Mouse (Mus musculus): Measurements from ENCODE around the gene Cst6. TPM values are rescaled to one million over a fixed set of nuclear protein-coding genes. Genes with fewer than 3 reads are reported as not detected.
A peak's percentile ranks its signal among the peaks of the same experiment; 100 is the strongest.

The Cst6 gene
- polyA plus RNA-seq, 1 experiment from 2014 or later, result 1.3 TPM

- H3K4me3 ChIP-seq, result peak overlapping the region; percentile 35
- 4% methylated on average over 34 of the region's 34 CpGs for WGBS
- H3K4me1 ChIP-seq, result 0 out of 2 replicates have a peak, but pooled peaks cover 5% of the 10 kb centered on the region
- no peak overlapping the region for H3K27ac ChIP-seq
- peak; percentile 30; the same call in 1 of the 2 replicates for ATAC-seq (ENCODE audit: insufficient number of reproducible peaks, insufficient read depth, low FRiP score, low TSS enrichment)
- H3K9me3 ChIP-seq, result no peaks in the 10 kb centered on the region
- H3K4me2 ChIP-seq (replicated peaks), result peak overlapping the region; percentile 67
- H3K27me3 ChIP-seq, result peaks cover 17% of the 10 kb centered on the region
- no peaks in the 10 kb centered on the region for H3K36me3 ChIP-seq
- peak overlapping the region; percentile 48 for H3K9ac ChIP-seq
Observed at GRCm38 (mm10) chr19:5348526-5349501, 560 bp downstream of the Cst6 start.

DNA sequence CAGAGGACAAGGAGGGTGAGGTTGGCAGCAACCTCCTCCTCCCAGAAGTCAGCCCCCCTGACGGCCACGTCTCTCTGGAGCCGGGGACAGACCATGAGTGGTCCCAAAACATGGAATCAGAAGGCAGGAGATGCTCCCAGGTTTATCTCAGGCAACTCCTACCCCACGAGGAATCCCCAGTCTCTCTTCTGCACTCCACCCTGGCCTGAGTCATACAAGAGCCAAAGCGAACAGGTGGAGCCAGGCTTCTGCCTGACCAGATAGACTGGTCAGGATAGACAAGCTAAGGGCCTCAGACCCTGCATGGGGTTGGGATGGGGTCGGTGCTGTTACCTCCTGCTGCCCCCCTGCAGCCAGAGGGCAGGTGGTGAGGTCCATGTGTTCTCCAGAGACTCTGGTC is 1.3 kb downstream of the Cst6 start:
- no peak overlapping the region for H3K4me2 ChIP-seq (replicated peaks)
- ATAC-seq (ENCODE audit: insufficient number of reproducible peaks, insufficient read depth, low FRiP score, low TSS enrichment), result no peak
- no peak overlapping the region for H3K9ac ChIP-seq
- H3K27me3 ChIP-seq, result peaks cover 17% of the 10 kb centered on the region
- WGBS, result 76% methylated on average over 6 of the region's 6 CpGs
- no peaks in the 10 kb centered on the region for H3K9me3 ChIP-seq
- H3K27ac ChIP-seq, result no peak overlapping the region
- H3K36me3 ChIP-seq, result no peaks in the 10 kb centered on the region
- no peak overlapping the region for H3K4me3 ChIP-seq
- 0 out of 2 replicates have a peak, but pooled peaks cover 5% of the 10 kb centered on the region for H3K4me1 ChIP-seq

- WGBS, result 61% methylated on average over 6 of the region's 6 CpGs
- Histone ChIP-seq H3K9me3 (no peaks in the 10 kb centered on the region), H3K4me2 (replicated peaks) (no peak overlapping the region), H3K4me1 (0 out of 2 replicates have a peak, but pooled peaks cover 5% of the 10 kb centered on the region), H3K27ac (no peak overlapping the region), H3K4me3 (no peak overlapping the region), H3K9ac (no peak overlapping the region), H3K27me3 (peaks cover 17% of the 10 kb centered on the region), H3K36me3 (no peaks in the 10 kb centered on the region)
- ATAC-seq (ENCODE audit: insufficient number of reproducible peaks, insufficient read depth, low FRiP score, low TSS enrichment), result no peak
Observed at GRCm38 (mm10) chr19:5345297-5346131, 3.9 kb downstream of the Cst6 start.

DNA sequence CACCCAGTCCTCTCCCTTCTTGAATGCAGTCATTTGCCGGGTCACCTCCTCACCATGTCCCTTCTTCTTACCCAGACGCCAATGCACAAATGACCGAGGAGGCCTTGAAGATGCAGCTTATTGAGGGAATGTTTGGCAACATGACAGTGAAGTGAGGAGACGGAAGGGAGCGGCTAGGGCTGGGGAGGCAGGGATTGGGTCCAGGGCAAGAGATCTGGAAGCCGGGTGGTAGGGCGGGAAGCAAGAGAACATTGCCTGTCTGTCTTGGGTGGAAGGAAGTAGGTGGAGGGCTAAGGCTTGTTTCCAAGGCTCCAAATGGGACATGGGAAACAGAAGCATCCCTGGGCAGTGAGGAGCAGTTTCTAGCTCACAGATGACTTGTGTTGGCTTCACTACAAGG is 8.0 kb downstream of the Cst6 start:
- no peak overlapping the region for H3K4me3 ChIP-seq
- no peak overlapping the region for H3K9ac ChIP-seq
- WGBS, result 87% methylated on average over 7 of the region's 7 CpGs

GRCm38 (mm10) chr19:5337975-5338374 is 11.4 kb downstream of the Cst6 start:
- H3K9ac ChIP-seq, result no peak overlapping the region
- ATAC-seq (ENCODE audit: insufficient number of reproducible peaks, insufficient read depth, low FRiP score, low TSS enrichment), result no peak
- no peaks in the 10 kb centered on the region for H3K9me3 ChIP-seq
- H3K27me3 ChIP-seq, result no peaks in the 10 kb centered on the region
- H3K4me2 ChIP-seq (replicated peaks), result no peak overlapping the region
- no peak overlapping the region for H3K27ac ChIP-seq
- H3K4me3 ChIP-seq, result no peak overlapping the region
- WGBS, result 21% methylated on average over 5 of the region's 5 CpGs
- H3K4me1 ChIP-seq, result no peaks in the 10 kb centered on the region
- no peaks in the 10 kb centered on the region for H3K36me3 ChIP-seq

More for the DNA sequence above, 8.0 kb downstream of the Cst6 start:
- H3K9me3 ChIP-seq, result no peaks in the 10 kb centered on the region
- no peaks in the 10 kb centered on the region for H3K36me3 ChIP-seq
- H3K4me2 ChIP-seq (replicated peaks), result no peak overlapping the region
- ATAC-seq (ENCODE audit: insufficient number of reproducible peaks, insufficient read depth, low FRiP score, low TSS enrichment), result no peak
- H3K27me3 ChIP-seq, result no peaks in the 10 kb centered on the region
- H3K27ac ChIP-seq, result no peak overlapping the region
- H3K4me1 ChIP-seq, result no peaks in the 10 kb centered on the region

- Histone ChIP-seq H3K27ac (no peak within 1 kb of the TSS), H3K9ac (no peak within 1 kb of the TSS), H3K4me3 (no peak within 1 kb of the TSS), H3K36me3 (no peaks in the 10 kb centered on the region), H3K4me2 (replicated peaks) (no peak within 1 kb of the TSS), H3K9me3 (no peaks in the 10 kb centered on the region), H3K4me1 (no peaks in the 10 kb centered on the region), H3K27me3 (no peaks in the 10 kb centered on the region)
- 86% methylated on average over 6 of the region's 6 CpGs for WGBS
- no peak for ATAC-seq (ENCODE audit: insufficient number of reproducible peaks, insufficient read depth, low FRiP score, low TSS enrichment)
Observed at GRCm38 (mm10) chr19:5335441-5335840, 13.9 kb downstream of the Cst6 start, which contains the start of gene Catsper1. TSS of gene Catsper1 (plus strand) at chr19:5335741.

GRCm38 (mm10) chr19:5334741-5335140 is 14.6 kb downstream of the Cst6 start:
- ATAC-seq (ENCODE audit: insufficient number of reproducible peaks, insufficient read depth, low FRiP score, low TSS enrichment), result no peak
- H3K36me3 ChIP-seq, result no peaks in the 10 kb centered on the region
- no peak overlapping the region for H3K4me3 ChIP-seq
- no peak overlapping the region for H3K9ac ChIP-seq
- no peak overlapping the region for H3K27ac ChIP-seq
- no peaks in the 10 kb centered on the region for H3K9me3 ChIP-seq
- no peak overlapping the region for H3K4me2 ChIP-seq (replicated peaks)
- no peaks in the 10 kb centered on the region for H3K27me3 ChIP-seq
- no peaks in the 10 kb centered on the region for H3K4me1 ChIP-seq
- 71% methylated on average over 5 of the region's 5 CpGs for WGBS

DNA sequence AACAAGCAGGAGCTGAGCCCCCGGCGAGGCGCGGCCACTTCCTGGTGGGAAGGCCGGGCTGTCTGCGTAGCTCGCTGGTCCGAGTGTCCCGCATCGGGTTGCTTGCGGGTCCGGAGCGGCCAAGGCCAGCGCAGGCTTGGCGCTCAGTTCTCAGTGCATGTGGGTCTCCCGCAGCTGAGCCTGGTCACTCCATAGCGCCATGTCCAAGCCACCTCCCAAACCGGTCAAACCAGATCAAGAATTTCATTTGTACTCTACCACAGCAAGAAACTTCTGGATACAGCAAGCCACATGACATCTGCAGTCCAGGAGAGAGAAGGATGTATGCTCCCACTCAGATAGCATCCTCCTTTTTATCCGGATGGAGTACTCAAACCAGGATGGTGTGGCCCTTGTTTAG is 21.4 kb downstream of the Cst6 start:
- Histone ChIP-seq H3K27ac (no peak overlapping the region), H3K9ac (no peak overlapping the region; the same call in 1 of the 2 replicates), H3K27me3 (no peaks in the 10 kb centered on the region), H3K4me1 (no peaks in the 10 kb centered on the region), H3K9me3 (no peaks in the 10 kb centered on the region), H3K36me3 (no peaks in the 10 kb centered on the region), H3K4me3 (no peak overlapping the region), H3K4me2 (replicated peaks) (no peak overlapping the region)
- no peak for ATAC-seq (ENCODE audit: insufficient number of reproducible peaks, insufficient read depth, low FRiP score, low TSS enrichment)
- 67% methylated on average over 19 of the region's 19 CpGs for WGBS

- Histone ChIP-seq H3K4me1 (no peaks in the 10 kb centered on the region), H3K27me3 (no peaks in the 10 kb centered on the region), H3K27ac (no peak overlapping the region), H3K9me3 (no peaks in the 10 kb centered on the region), H3K9ac (no peak overlapping the region), H3K4me3 (no peak overlapping the region), H3K4me2 (replicated peaks) (no peak overlapping the region), H3K36me3 (no peaks in the 10 kb centered on the region)
- 62% methylated on average over 17 of the region's 17 CpGs for whole genome bisulfite sequencing
- ATAC-seq (ENCODE audit: insufficient number of reproducible peaks, insufficient read depth, low FRiP score, low TSS enrichment), result no peak
Observed at GRCm38 (mm10) chr19:5323801-5324200, 25.6 kb downstream of the Cst6 start.

DNA sequence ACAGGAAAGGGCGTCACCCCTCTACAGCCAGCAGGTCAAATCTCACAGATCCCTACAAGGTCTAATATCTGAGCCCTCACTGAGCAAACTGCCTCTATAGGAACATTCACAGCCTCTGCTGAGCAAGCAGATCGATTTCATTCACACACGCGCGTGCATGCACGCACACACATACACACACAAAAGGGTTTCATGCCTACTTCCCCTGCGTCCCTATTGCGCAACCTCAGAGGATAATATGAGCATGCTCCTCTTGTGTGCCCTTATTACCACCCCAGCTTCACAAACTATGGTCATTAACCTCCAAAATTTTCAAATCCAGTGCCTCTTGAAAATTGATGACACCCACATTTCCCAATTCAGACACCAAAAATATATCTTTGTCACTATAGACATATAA is 36.2 kb downstream of the Cst6 start:
- Histone ChIP-seq H3K4me2 (replicated peaks) (no peak overlapping the region), H3K4me1 (no peaks in the 10 kb centered on the region), H3K36me3 (no peaks in the 10 kb centered on the region), H3K27ac (no peak overlapping the region), H3K27me3 (0 out of 2 replicates have a peak, but pooled peaks cover 3% of the 10 kb centered on the region), H3K9me3 (peaks cover 7% of the 10 kb centered on the region; the same call in 1 of the 2 replicates), H3K4me3 (no peak overlapping the region), H3K9ac (no peak overlapping the region)
- 86% methylated on average over 8 of the region's 8 CpGs for WGBS
- no peak for ATAC-seq (ENCODE audit: insufficient number of reproducible peaks, insufficient read depth, low FRiP score, low TSS enrichment)

DNA sequence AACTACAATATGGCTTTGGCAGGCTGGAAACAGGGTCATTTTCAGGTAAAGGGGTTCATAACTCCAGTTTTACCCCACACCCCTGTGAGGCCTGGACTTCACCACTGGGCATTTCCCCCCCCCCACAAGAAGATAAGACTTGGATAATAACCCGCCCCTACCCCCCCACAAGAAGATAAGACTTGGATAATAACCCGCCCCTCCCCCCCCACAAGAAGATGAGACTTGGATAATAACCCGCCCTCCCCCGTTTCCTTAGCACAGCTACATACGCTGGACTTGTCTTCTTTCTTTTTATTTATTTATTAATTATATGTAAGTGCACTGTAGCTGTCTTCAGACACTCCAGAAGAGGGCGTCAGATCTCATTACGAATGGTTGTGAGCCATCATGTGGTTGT is 40.3 kb downstream of the Cst6 start:
- H3K4me1 ChIP-seq, result no peaks in the 10 kb centered on the region
- peaks cover 16% of the 10 kb centered on the region for H3K36me3 ChIP-seq
- H3K27me3 ChIP-seq, result peaks cover 19% of the 10 kb centered on the region
- H3K4me3 ChIP-seq, result no peak overlapping the region
- no peak overlapping the region for H3K9ac ChIP-seq
- WGBS, result 79% methylated on average over 7 of the region's 7 CpGs
- H3K27ac ChIP-seq, result no peak overlapping the region
- H3K9me3 ChIP-seq, result no peaks in the 10 kb centered on the region
- no peak overlapping the region for H3K4me2 ChIP-seq (replicated peaks)
- ATAC-seq (ENCODE audit: insufficient number of reproducible peaks, insufficient read depth, low FRiP score, low TSS enrichment), result no peak
